Mouse (Mus musculus): Measurements from ENCODE around the gene Hexim1.

DNA sequence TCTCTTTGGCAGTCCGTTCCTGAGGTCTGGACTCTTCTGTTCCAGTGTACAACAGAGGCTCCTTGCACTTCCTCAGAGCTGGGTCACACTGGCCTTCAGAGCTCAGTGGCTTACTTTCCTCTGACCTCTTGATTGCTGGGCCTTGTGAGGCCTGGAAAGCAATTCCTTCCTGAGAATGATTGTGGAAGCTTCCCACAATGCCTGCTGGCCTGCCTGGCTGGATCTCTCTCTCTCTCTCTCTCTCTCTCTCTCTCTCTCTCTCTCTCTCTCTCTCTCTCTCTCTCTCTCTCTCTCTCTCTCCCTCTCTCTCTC, 25.9 kb downstream of the Hexim1 start:
- TF ChIP-seq CTCF (IDR thresholded peaks at IDR 0.05; ENCODE audit: control insufficient read depth, insufficient read depth, insufficient replicate concordance, low read depth, low read length) = no peak
- TF ChIP-seq POLR2A (IDR thresholded peaks at IDR 0.05; ENCODE audit: control insufficient read depth, low read depth, low read length) = no peak
